Mouse (Mus musculus) hindbrain, embryonic 13.5 days (tissue): ENCODE results near the gene Lsmem1. TPM values are rescaled to one million over a fixed set of nuclear protein-coding genes. Genes with fewer than 3 reads are reported as not detected.

Experiments used
- ATAC-seq: fragments of 200-750 bp; cut with Nextera tagmentation; 2 replicates; pipeline ENCODE4 v1.8.0; 2017; ENCODE audit warnings: moderate TSS enrichment; ENCODE audit not compliant: low FRiP score
- H3K27ac ChIP-seq: fragments of 300-500 bp; sonication (generic); 2 replicates; pipeline ENCODE4 v1.5.1; 2015; ENCODE audit warnings: inconsistent platforms, mild to moderate bottlenecking, moderate library complexity
- H3K27me3 ChIP-seq: fragments of 300-500 bp; sonication (generic); 2 replicates; pipeline ENCODE4 v1.6.1; 2015; ENCODE audit warnings: mild to moderate bottlenecking, inconsistent platforms
- H3K36me3 ChIP-seq: fragments of 300-500 bp; sonication (generic); 2 replicates; pipeline ENCODE4 v1.6.1; 2015; ENCODE audit warnings: mild to moderate bottlenecking, inconsistent platforms
- H3K4me1 ChIP-seq: fragments of 300-500 bp; sonication (generic); replicated peaks from 2 replicates; pipeline ENCODE4 v1.6.1; 2015; ENCODE audit warnings: inconsistent platforms
- H3K4me2 ChIP-seq: fragments of 300-500 bp; sonication (generic); 2 replicates; pipeline ENCODE4 v1.6.1; 2015; ENCODE audit warnings: inconsistent platforms, mild to moderate bottlenecking, moderate library complexity
- H3K4me3 ChIP-seq: fragments of 300-500 bp; sonication (generic); 2 replicates; pipeline ENCODE4 v1.5.1; 2015; ENCODE audit warnings: mild to moderate bottlenecking, inconsistent platforms
- H3K9ac ChIP-seq: fragments of 300-500 bp; sonication (generic); 2 replicates; pipeline ENCODE4 v1.6.1; 2015; ENCODE audit warnings: mild to moderate bottlenecking, inconsistent platforms
- H3K9me3 ChIP-seq: fragments of 300-500 bp; sonication (generic); 2 replicates; pipeline ENCODE4 v1.6.1; 2016; ENCODE audit warnings: inconsistent platforms
- WGBS: fragments of 180-500 bp; shearing (Covaris S2); methylation state at CpG from one replicate; pipeline ENCODE4 v1.1.7; 2015; 5-methylcytosine and 5-hydroxymethylcytosine counted together
- polyA plus RNA-seq: library from polyadenylated mRNA; unstranded; fragments of >200 nt; fragmentation: Nextera tagmentation; extraction: Ambion mirVana; gene quantifications from 2 replicates; pipeline ENCODE4 v1.2.1, GENCODE M21; 2015

Gene Lsmem1
- 0.18 TPM in 1 of 2 replicates, not detected in the other for polyA plus RNA-seq

DNA sequence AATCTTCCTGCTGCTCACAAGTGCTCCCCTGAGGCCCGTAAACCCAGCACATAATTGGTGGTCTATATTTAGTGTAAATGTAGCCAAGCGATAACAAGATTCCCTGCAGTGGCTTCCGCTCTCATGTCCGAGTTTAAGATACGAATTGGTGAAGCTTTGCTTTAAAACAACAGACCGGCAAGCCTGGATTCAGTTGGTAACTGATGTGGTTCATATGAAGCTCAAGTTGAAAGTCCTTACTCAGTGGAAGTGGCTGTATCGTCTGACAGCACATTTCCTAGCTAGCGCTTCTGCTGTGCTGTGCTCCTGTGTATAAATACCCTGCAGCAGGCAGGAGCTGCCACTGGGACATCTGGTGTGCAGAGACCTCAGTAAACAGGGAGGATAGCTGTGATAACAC is at the start of gene Lsmem1:
Gene Lsmem1 (minus strand): TSS at position 189 of the 400 bp plus-strand sequence.
- Histone ChIP-seq H3K9me3 (no peaks in the 10 kb centered on the region), H3K27me3 (no peaks in the 10 kb centered on the region), H3K9ac (no peak within 1 kb of the TSS), H3K4me2 (no peak within 1 kb of the TSS), H3K36me3 (peaks cover 23% of the 10 kb centered on the region), H3K4me3 (no peak within 1 kb of the TSS), H3K27ac (no peak within 1 kb of the TSS), H3K4me1 (no peaks in the 10 kb centered on the region)
- WGBS, result 85% methylated on average over 8 of the region's 8 CpGs
- ATAC-seq, result 0 out of 2 replicates have a peak, but pooled peaks have one; percentile 49

GRCm38 (mm10) chr12:40248454-40249180 is 49.3 kb upstream of the Lsmem1 start, which contains the start of gene Ifrd1:
Gene Ifrd1 (minus strand): TSS chr12:40248504.
- Histone ChIP-seq H3K27ac (no peak within 1 kb of the TSS), H3K27me3 (no peaks in the 10 kb centered on the region), H3K9me3 (no peaks in the 10 kb centered on the region), H3K4me1 (peaks cover 6% of the 10 kb centered on the region), H3K4me2 (no peak within 1 kb of the TSS), H3K9ac (no peak within 1 kb of the TSS), H3K4me3 (no peak within 1 kb of the TSS), H3K36me3 (no peaks in the 10 kb centered on the region)
- no peak for ATAC-seq
- WGBS, result 76% methylated on average over 5 of the region's 5 CpGs

DNA sequence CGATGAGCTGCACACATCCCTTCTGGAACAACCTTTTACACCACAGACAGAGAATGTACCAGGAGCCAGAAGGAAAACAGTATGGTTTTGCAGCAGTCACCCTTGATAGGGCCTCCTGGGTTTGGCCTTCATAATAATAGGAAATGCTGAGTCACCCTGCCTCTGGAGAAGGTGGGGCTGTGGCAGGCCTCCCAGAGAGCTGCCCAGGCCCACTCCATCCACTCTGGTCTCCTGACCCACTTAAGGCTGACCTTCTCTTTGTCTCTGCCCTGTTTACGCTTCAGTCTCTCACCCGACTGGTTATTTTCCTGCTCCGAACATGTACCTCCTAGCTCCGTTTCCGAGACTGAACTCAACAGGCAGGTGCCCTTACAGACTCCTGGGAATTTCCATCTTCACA is 48.7 kb upstream of the Lsmem1 start:
- Histone ChIP-seq H3K27me3 (no peaks in the 10 kb centered on the region), H3K36me3 (no peaks in the 10 kb centered on the region), H3K4me1 (peaks cover 11% of the 10 kb centered on the region), H3K4me3 (no peak overlapping the region), H3K4me2 (no peak overlapping the region), H3K9ac (no peak overlapping the region), H3K27ac (no peak overlapping the region), H3K9me3 (no peaks in the 10 kb centered on the region)
- no peak for ATAC-seq
- 90% methylated on average over 6 of the region's 6 CpGs for WGBS

DNA sequence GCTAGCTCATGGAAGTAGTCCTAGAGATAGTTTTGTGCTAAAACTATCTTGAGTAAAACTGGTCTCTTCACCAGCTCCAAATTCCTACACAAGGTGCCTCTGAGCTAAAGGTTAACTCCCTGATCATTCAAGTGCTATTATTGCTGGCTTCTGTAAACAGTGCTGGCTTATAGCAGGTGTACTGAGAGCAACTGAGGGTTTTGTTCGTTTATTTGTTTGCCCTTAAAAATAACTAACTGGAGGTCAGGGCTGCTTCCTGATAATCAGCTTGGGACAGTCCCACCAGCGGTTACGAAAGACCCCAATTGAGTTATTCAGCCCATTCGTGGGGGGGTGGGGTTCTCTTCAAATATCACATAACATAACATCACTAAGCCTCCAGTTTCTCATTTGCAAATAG is 48.1 kb upstream of the Lsmem1 start:
- no peak overlapping the region for H3K4me3 ChIP-seq
- H3K36me3 ChIP-seq, result no peaks in the 10 kb centered on the region
- no peak overlapping the region for H3K9ac ChIP-seq
- peaks cover 11% of the 10 kb centered on the region for H3K4me1 ChIP-seq
- 91% methylated on average over 4 of the region's 4 CpGs for WGBS
- no peaks in the 10 kb centered on the region for H3K9me3 ChIP-seq
- no peak overlapping the region for H3K27ac ChIP-seq
- no peaks in the 10 kb centered on the region for H3K27me3 ChIP-seq
- H3K4me2 ChIP-seq, result no peak overlapping the region
- ATAC-seq, result no peak

DNA sequence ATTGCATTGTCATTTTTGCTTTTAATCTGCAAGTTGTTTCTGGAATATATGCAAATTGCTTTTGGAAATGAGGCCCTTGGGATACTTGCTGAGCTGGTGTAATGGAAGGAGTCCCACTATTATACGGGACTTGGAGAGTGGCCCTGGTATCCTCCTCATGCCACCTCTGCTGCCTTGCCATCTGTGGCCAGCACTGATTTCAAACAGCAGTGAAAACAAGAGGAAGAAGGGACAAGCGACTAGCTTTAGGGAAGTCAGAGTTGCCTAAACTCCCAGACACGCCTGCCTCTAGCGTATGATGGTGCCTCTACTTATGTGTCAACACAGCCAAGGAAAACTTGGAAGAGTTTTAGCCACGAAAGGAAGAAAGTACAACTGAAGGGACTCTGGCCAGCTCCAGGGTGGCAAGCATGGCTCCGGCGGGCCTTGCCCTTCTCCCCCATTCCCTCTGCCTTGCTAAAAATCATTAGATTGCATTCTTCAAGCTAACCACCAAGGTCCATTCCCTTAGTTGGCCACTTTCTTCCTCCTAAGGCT is 46.2 kb upstream of the Lsmem1 start:
- WGBS, result 87% methylated on average over 7 of the region's 7 CpGs
- H3K27ac ChIP-seq, result no peak overlapping the region
- H3K4me2 ChIP-seq, result no peak overlapping the region
- peaks cover 15% of the 10 kb centered on the region for H3K4me1 ChIP-seq
- no peaks in the 10 kb centered on the region for H3K9me3 ChIP-seq
- no peaks in the 10 kb centered on the region for H3K27me3 ChIP-seq
- no peak overlapping the region for H3K9ac ChIP-seq
- no peaks in the 10 kb centered on the region for H3K36me3 ChIP-seq
- ATAC-seq, result no peak
- H3K4me3 ChIP-seq, result no peak overlapping the region

DNA sequence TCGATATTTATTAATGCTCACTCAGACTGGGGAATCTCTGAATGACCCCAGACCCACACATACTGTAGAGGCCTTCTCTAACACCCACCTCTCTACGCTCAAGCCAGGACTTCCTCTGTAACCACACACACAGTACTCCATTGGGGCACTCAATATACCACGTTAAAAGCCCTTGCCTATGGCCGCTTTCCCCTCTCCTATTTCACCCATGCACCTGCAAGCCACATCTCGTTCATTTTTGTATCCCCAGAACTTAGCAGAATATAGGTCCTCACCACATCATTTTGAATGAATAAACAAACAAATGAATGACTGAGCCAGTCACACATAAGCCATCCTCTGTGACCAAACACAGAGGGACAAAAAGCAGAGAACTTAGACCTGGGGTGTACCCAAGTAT is 45.6 kb upstream of the Lsmem1 start:
- no peak overlapping the region for H3K27ac ChIP-seq
- no peak for ATAC-seq
- H3K9me3 ChIP-seq, result no peaks in the 10 kb centered on the region
- H3K4me3 ChIP-seq, result no peak overlapping the region
- no peaks in the 10 kb centered on the region for H3K36me3 ChIP-seq
- no peak overlapping the region for H3K9ac ChIP-seq
- peaks cover 15% of the 10 kb centered on the region for H3K4me1 ChIP-seq
- 92% methylated on average over 5 of the region's 5 CpGs for WGBS
- H3K4me2 ChIP-seq, result no peak overlapping the region
- H3K27me3 ChIP-seq, result no peaks in the 10 kb centered on the region

DNA sequence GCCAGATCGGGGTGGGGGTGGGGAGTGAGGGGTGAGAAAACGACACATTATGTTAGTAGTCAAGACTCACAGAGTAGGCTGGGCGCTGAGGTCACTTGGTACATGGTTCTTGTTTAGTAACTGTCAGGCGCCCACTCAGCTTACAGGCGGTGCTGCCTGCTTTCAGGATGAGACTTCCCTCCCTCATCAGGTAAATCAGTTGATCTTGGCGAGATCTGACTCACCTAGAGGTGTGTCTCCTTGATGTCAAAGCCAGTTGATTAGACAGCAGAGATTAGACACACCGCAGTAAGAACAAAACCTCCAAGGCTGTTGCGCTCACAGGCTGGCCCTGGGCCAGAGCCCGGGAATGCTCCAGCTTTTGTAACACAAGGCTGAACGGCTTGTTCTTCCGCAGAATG is 44.5 kb upstream of the Lsmem1 start:
- Histone ChIP-seq H3K9me3 (no peaks in the 10 kb centered on the region), H3K27me3 (no peaks in the 10 kb centered on the region), H3K4me2 (no peak overlapping the region), H3K9ac (no peak overlapping the region), H3K27ac (no peak overlapping the region), H3K4me3 (no peak overlapping the region), H3K36me3 (no peaks in the 10 kb centered on the region), H3K4me1 (peaks cover 15% of the 10 kb centered on the region)
- WGBS, result 48% methylated on average over 11 of the region's 11 CpGs
- peak; percentile 55; the same call in 1 of the 2 replicates for ATAC-seq

GRCm38 (mm10) chr12:40243241-40243640 is 44.0 kb upstream of the Lsmem1 start:
- peak; percentile 26; the same call in 1 of the 2 replicates for ATAC-seq
- Histone ChIP-seq H3K4me1 (peaks cover 15% of the 10 kb centered on the region), H3K36me3 (no peaks in the 10 kb centered on the region), H3K27ac (no peak overlapping the region), H3K4me2 (no peak overlapping the region), H3K9ac (no peak overlapping the region), H3K9me3 (no peaks in the 10 kb centered on the region), H3K4me3 (no peak overlapping the region), H3K27me3 (no peaks in the 10 kb centered on the region)
- 62% methylated on average over 4 of the region's 4 CpGs for WGBS

DNA sequence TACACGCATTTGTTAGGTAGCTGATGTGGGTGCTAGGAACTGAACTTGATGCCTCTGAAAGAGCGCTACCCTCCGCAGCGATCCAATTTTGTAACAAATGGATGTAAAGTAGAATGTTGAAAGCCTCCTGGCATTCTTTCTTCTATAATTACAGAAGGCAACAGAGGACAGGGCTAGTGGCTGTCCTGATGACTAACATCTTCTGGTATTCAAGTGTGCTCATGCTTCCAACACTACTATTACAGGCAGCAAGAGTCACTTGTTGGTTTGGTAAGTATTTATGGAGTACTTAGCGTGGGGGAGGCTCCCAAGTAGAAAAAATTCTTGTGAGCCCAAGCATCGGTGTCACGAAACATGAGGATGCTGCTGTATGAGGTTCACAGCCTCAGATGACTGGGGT is 39.9 kb upstream of the Lsmem1 start:
- H3K9me3 ChIP-seq, result no peaks in the 10 kb centered on the region
- H3K27ac ChIP-seq, result no peak overlapping the region
- no peak overlapping the region for H3K4me2 ChIP-seq
- WGBS, result 96% methylated on average over 7 of the region's 7 CpGs
- no peak overlapping the region for H3K4me3 ChIP-seq
- H3K4me1 ChIP-seq, result peaks cover 13% of the 10 kb centered on the region
- H3K36me3 ChIP-seq, result no peaks in the 10 kb centered on the region
- H3K27me3 ChIP-seq, result no peaks in the 10 kb centered on the region
- no peak overlapping the region for H3K9ac ChIP-seq
- ATAC-seq, result no peak

DNA sequence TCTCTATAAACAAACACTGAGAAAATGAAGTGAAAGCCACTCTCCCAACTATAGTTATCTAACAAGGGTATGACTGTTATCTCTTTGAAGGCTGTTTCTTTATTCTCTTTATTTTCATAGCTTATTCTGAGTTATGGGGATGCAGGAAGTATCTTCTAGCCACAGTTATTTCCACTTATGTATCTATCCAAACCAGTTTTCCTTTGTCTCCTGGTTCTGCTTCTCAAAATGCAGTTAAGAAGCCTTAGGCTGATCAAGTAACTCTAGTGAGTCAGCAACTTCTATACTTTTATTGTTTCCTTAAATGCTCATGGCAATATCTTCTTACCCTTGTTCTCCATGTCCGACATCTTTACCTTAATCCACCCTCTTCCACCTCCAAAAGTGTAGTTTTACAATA is 32.9 kb upstream of the Lsmem1 start:
- H3K9me3 ChIP-seq, result no peaks in the 10 kb centered on the region
- no peaks in the 10 kb centered on the region for H3K27me3 ChIP-seq
- ATAC-seq, result no peak
- H3K4me1 ChIP-seq, result no peaks in the 10 kb centered on the region
- H3K36me3 ChIP-seq, result no peaks in the 10 kb centered on the region
- H3K4me3 ChIP-seq, result no peak overlapping the region
- H3K9ac ChIP-seq, result no peak overlapping the region
- no peak overlapping the region for H3K4me2 ChIP-seq
- 87% methylated on average over 1 of the region's 1 CpGs for WGBS
- no peak overlapping the region for H3K27ac ChIP-seq

DNA sequence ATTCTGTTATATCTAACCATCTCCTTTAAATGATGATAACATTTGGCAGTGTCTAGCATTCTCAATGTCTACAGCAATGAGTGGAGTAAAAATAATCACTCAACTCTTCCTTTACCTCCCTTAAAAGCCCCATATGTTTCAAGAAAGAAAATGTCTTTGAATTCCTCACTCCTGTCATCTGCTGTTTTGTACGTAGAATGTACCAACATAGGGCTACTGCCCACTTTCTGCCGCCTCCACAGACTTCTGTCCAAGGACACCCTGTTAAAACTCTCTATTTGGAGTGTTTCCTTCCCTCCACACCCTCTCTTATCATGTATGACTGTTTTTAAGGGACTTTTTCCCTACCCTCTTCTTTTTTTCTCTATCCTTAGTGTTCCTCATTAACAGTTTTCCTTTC is 32.3 kb upstream of the Lsmem1 start:
- Histone ChIP-seq H3K4me3 (no peak overlapping the region), H3K27ac (no peak overlapping the region), H3K4me1 (no peaks in the 10 kb centered on the region), H3K9ac (no peak overlapping the region), H3K4me2 (no peak overlapping the region), H3K27me3 (no peaks in the 10 kb centered on the region), H3K9me3 (no peaks in the 10 kb centered on the region), H3K36me3 (no peaks in the 10 kb centered on the region)
- no peak for ATAC-seq
- 92% methylated on average over 2 of the region's 2 CpGs for WGBS

GRCm38 (mm10) chr12:40224171-40224880 is 25.0 kb upstream of the Lsmem1 start:
- Histone ChIP-seq H3K36me3 (no peaks in the 10 kb centered on the region), H3K27me3 (no peaks in the 10 kb centered on the region), H3K4me2 (no peak overlapping the region), H3K4me3 (no peak overlapping the region), H3K4me1 (peaks cover 22% of the 10 kb centered on the region), H3K9ac (no peak overlapping the region), H3K9me3 (no peaks in the 10 kb centered on the region), H3K27ac (no peak overlapping the region)
- ATAC-seq, result no peak
- whole genome bisulfite sequencing, result 96% methylated on average over 9 of the region's 9 CpGs
